Mouse (Mus musculus): Measurements from ENCODE around the gene Rnf183.

The Rnf183 gene

GRCm38 (mm10) chr4:62431522-62431921, 3.5 kb downstream of the Rnf183 start:
- in situ Hi-C loops (cut with MboI, MseI), result no loop called here

GRCm38 (mm10) chr4:62430678-62431077, 4.4 kb downstream of the Rnf183 start:
- in situ Hi-C loops (cut with MboI, MseI), result no loop called here

GRCm38 (mm10) chr4:62429616-62430015, 5.4 kb downstream of the Rnf183 start:
- in situ Hi-C loops (cut with MboI, MseI), result no loop called here

- in situ Hi-C loops (cut with MboI, MseI), result no loop called here
Measured at GRCm38 (mm10) chr4:62427978-62428758, 6.9 kb downstream of the Rnf183 start.

GRCm38 (mm10) chr4:62425891-62426290, 9.2 kb downstream of the Rnf183 start:
- in situ Hi-C loops (cut with MboI, MseI), result no loop called here

- in situ Hi-C loops (cut with MboI, MseI), result loop anchor here (5.0 kb wide), 1 partner anchor 98 kb away; the partner anchor contains the start of gene Alad
Measured at GRCm38 (mm10) chr4:62419091-62419490, 16.0 kb downstream of the Rnf183 start.

GRCm38 (mm10) chr4:62418448-62418847, 16.6 kb downstream of the Rnf183 start:
- in situ Hi-C loops (cut with MboI, MseI), result loop anchor here (5.0 kb wide), 1 partner anchor 99 kb away; the partner anchor contains the start of gene Alad

GRCm38 (mm10) chr4:62411606-62412005, 23.4 kb downstream of the Rnf183 start:
- in situ Hi-C loops (cut with MboI, MseI), result no loop called here

- in situ Hi-C loops (cut with MboI, MseI), result no loop called here
Measured at GRCm38 (mm10) chr4:62410325-62410724, 24.7 kb downstream of the Rnf183 start.

GRCm38 (mm10) chr4:62409615-62410014, 25.4 kb downstream of the Rnf183 start:
- in situ Hi-C loops (cut with MboI, MseI), result loop anchor here (5.0 kb wide), 1 partner anchor 47 kb away; the partner anchor contains the start of genes Fkbp15 and Slc31a1

- in situ Hi-C loops (cut with MboI, MseI), result loop anchor here (5.0 kb wide), 1 partner anchor 46 kb away; the partner anchor contains the start of genes Fkbp15 and Slc31a1
Measured at GRCm38 (mm10) chr4:62408601-62409282, 26.3 kb downstream of the Rnf183 start, which contains the start of the genes Cdc26 and Prpf4. Gene Cdc26, minus strand, starts transcription at chr4:62408642. Gene Prpf4, plus strand, starts transcription at chr4:62408797.

GRCm38 (mm10) chr4:62407730-62408582, 27.1 kb downstream of the Rnf183 start:
- in situ Hi-C loops (cut with MboI, MseI), result loop anchor here (5.0 kb wide), 1 partner anchor 46 kb away; the partner anchor contains the start of genes Fkbp15 and Slc31a1

GRCm38 (mm10) chr4:62406133-62406532, 28.9 kb downstream of the Rnf183 start:
- in situ Hi-C loops (cut with MboI, MseI), result loop anchor here (5.0 kb wide), 1 partner anchor 44 kb away; the partner anchor contains the start of genes Fkbp15 and Slc31a1

- in situ Hi-C loops (cut with MboI, MseI), result no loop called here
Measured at GRCm38 (mm10) chr4:62398956-62399355, 36.1 kb downstream of the Rnf183 start.

- in situ Hi-C loops (cut with MboI, MseI), result no loop called here
Measured at GRCm38 (mm10) chr4:62397616-62398365, 37.3 kb downstream of the Rnf183 start.

- in situ Hi-C loops (cut with MboI, MseI), result no loop called here
Measured at GRCm38 (mm10) chr4:62395806-62396205, 39.2 kb downstream of the Rnf183 start.

- in situ Hi-C loops (cut with MboI, MseI), result no loop called here
Measured at GRCm38 (mm10) chr4:62393459-62393858, 41.6 kb downstream of the Rnf183 start.

GRCm38 (mm10) chr4:62391892-62392291, 43.2 kb downstream of the Rnf183 start:
- in situ Hi-C loops (cut with MboI, MseI), result no loop called here

GRCm38 (mm10) chr4:62389592-62390512, 45.2 kb downstream of the Rnf183 start:
- in situ Hi-C loops (cut with MboI, MseI), result no loop called here
